Mouse (Mus musculus) myocyte (in vitro differentiated cells): Measurements from ENCODE around the gene Itga10.
"Not testable (repeated sequence)": the region's sequence is repeated elsewhere in the genome, so short reads cannot be mapped to it uniquely, and the experiment has no call there.

Experiments used
- MYOG ChIP-seq, 3 experiments: IDR thresholded peaks; one replicate each; pipeline ENCODE4 v1.6.1; 2011; ENCODE audit warnings: control low read depth in 2 of 3, low read depth in 2 of 3, mild to moderate bottlenecking in 2 of 3; ENCODE audit not compliant: insufficient read length in 2 of 3, control insufficient read depth in 1 of 3, insufficient read depth in 1 of 3
- POLR2A ChIP-seq: IDR thresholded peaks from one replicate; pipeline ENCODE4 v1.6.1; 2011; ENCODE audit warnings: low read depth, mild to moderate bottlenecking, control low read depth, moderate library complexity; ENCODE audit not compliant: insufficient read length

DNA sequence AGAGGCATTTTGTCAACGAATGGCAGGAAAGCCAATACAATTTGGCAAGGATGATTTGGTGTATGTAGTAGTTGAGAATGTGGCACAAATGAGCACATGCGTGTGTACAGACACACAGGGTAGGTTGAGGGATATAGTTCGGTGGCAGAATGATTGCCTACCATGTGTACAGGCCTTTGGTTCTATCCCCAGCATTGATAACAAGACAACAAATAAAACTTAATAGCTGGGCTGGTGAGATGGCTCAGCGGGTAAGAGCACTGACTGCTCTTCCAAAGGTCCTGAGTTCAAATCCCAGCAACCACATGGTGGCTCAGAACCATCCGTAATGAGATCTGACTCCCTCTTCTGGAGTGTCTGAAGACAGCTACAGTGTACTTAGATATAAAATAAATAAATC is 40.7 kb downstream of the Itga10 start:
- TF ChIP-seq MYOG (IDR thresholded peaks at IDR 0.05; ENCODE audit: control insufficient read depth in 1 of 3, insufficient read depth in 1 of 3, insufficient read length in 2 of 3, low read depth in 2 of 3); POLR2A: not testable (repeated sequence)
